ENCODE assay signal across 10 mouse cellular contexts in the genomic region with DNA sequence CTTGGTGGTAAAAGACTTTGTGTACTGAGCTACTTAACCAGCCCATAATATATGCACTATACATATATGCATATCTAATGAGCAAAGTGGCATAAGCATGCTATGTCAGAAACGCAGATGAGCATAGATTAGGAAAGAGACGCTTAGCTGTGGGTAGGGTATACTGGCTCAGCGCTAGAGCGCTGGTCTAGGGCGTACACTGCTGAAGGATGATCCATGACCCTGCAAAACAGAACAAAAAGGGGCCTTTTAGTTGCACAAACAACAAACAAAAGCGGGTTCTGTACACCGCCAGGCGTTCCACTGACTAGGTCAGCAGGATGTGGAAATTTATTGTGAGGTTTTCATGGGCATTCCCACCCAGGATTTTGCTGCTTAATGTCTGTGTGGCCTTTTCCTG. TPM values are rescaled to one million over a fixed set of nuclear protein-coding genes. Genes with fewer than 3 reads are reported as not detected.
A peak's percentile ranks its signal among the peaks of the same experiment; 100 is the strongest.
DNase-seq lines count a peak whose midpoint lies in the region; ATAC-seq and TF ChIP-seq lines count a peak whose summit lies in the region.
"Had no signal": no experiment of that assay in that cellular context is flagged by ENCODE, and none has a peak within 500 bp of the region (broad histone marks: within the 10 kb centered on the region; RNA-seq: fewer than 3 reads in every experiment).

No protein-coding gene starts in this region.

- H3K79me2 ChIP-seq in heart, adult 2 months (replicated peaks; ENCODE audit: control insufficient read depth, insufficient read depth, low read length) = no peaks in the 10 kb centered on the region

- H3K9ac ChIP-seq in heart, adult 2 months (ENCODE audit: low read depth, low read length) = no peak overlapping the region
- no peak overlapping the region for H3K9ac ChIP-seq in lung, embryonic 16.5 days (ENCODE audit: low read length)
- no peak overlapping the region for H3K9ac ChIP-seq in forebrain, embryonic 16.5 days (replicated peaks; ENCODE audit: low read depth, low read length)

- H3K4me3 ChIP-seq in heart, adult 2 months = no peak overlapping the region
- H3K4me3 ChIP-seq in lung, embryonic 16.5 days (ENCODE audit: low read length) = no peak overlapping the region
- no peak overlapping the region for H3K4me3 ChIP-seq in forebrain, embryonic 16.5 days (replicated peaks; ENCODE audit: low read length)

- peaks cover 5% of the 10 kb centered on the region for H3K4me1 ChIP-seq in heart, adult 2 months (ENCODE audit: control insufficient read depth, insufficient read depth, low read length)
- H3K4me1 ChIP-seq in lung, embryonic 16.5 days (replicated peaks; ENCODE audit: control insufficient read depth, insufficient read depth, low read length) = peaks cover 44% of the 10 kb centered on the region
- H3K4me1 ChIP-seq in forebrain, embryonic 16.5 days (replicated peaks; ENCODE audit: control insufficient read depth, insufficient read depth, low read length) = peaks cover 25% of the 10 kb centered on the region

- intact Hi-C loops in heart, adult 2 months (cut with DNase I) = no loop called here

- no peak for DNase-seq in heart, adult 2 months
- DNase-seq in heart, postnatal 4 days = no peak
- no peak for DNase-seq in lung, postnatal 36 days
- no peak for DNase-seq in frontal cortex, postnatal 14 days (ENCODE audit: low spot score in 2 of 2)
- no peak for DNase-seq in right cerebral cortex, adult 2 months (ENCODE audit: low spot score in 2 of 2)
- DNase-seq: thymus, postnatal 4 days had no signal

- H3K27ac ChIP-seq in heart, adult 2 months = peak overlapping the region; percentile 28
- H3K27ac ChIP-seq in lung, embryonic 16.5 days (ENCODE audit: low read length) = peak overlapping the region; percentile 88
- H3K27ac ChIP-seq in forebrain, embryonic 16.5 days (ENCODE audit: low read length) = no peak overlapping the region

- no peak overlapping the region for H3K4me2 ChIP-seq in lung, embryonic 16.5 days (ENCODE audit: low read depth, low read length)
- no peak overlapping the region for H3K4me2 ChIP-seq in forebrain, embryonic 16.5 days (ENCODE audit: low read length)

- TF ChIP-seq CTCF in heart, adult 2 months (IDR thresholded peaks at IDR 0.05) = no peak

- no peaks in the 10 kb centered on the region for H3K27me3 ChIP-seq in heart, adult 2 months (ENCODE audit: control insufficient read depth, insufficient read depth, low read length)
- no peaks in the 10 kb centered on the region for H3K27me3 ChIP-seq in lung, embryonic 16.5 days (ENCODE audit: control insufficient read depth, insufficient read depth, low read depth, low read length)
- H3K27me3 ChIP-seq in forebrain, embryonic 16.5 days (replicated peaks; ENCODE audit: control insufficient read depth, insufficient read depth, low read length) = no peaks in the 10 kb centered on the region

- 78% methylated on average over 8 of the region's 8 CpGs for WGBS in heart, adult 2 months
- 58% methylated on average over 8 of the region's 8 CpGs for WGBS in lung, embryonic 16.5 days
- WGBS in forebrain, embryonic 16.5 days = 28% methylated on average over 8 of the region's 8 CpGs

- no peak for TF ChIP-seq POLR2A in heart, adult 2 months (IDR thresholded peaks at IDR 0.05; ENCODE audit: insufficient read depth, low read depth, low read length)

- ATAC-seq in lung, embryonic 16.5 days (ENCODE audit: low read depth) = no peak
- peak; percentile 45 for ATAC-seq in forebrain, embryonic 16.5 days
- 0 out of 2 replicates have a peak, but pooled peaks have one; percentile 11 for ATAC-seq in megakaryocyte-erythroid progenitor cell, adult 5-6 weeks (replicated peaks; ENCODE audit: low FRiP score, low TSS enrichment, poor library complexity, severe bottlenecking)
- ATAC-seq: activated CD4-positive, CD25-positive, alpha-beta regulatory T cell, adult 4 months had no signal

- no peaks in the 10 kb centered on the region for H3K9me3 ChIP-seq in lung, embryonic 16.5 days (ENCODE audit: control insufficient read depth, low read length)
- H3K9me3 ChIP-seq in forebrain, embryonic 16.5 days (ENCODE audit: control insufficient read depth, low read length) = no peaks in the 10 kb centered on the region

- no peaks in the 10 kb centered on the region; the same call in 1 of the 2 replicates for H3K36me3 ChIP-seq in heart, adult 2 months (ENCODE audit: control insufficient read depth, insufficient read depth, low read length)
- no peaks in the 10 kb centered on the region for H3K36me3 ChIP-seq in lung, embryonic 16.5 days (ENCODE audit: control insufficient read depth, insufficient read depth, low read length)
- no peaks in the 10 kb centered on the region for H3K36me3 ChIP-seq in forebrain, embryonic 16.5 days (ENCODE audit: control insufficient read depth, insufficient read depth)

- no peak for TF ChIP-seq EP300 in heart, adult 2 months (IDR thresholded peaks at IDR 0.05; ENCODE audit: insufficient read depth, low read depth, low read length)

RNA-seq across cellular contexts. Expression of gene Irf2bp2, which starts 8.9 kb away (rescaled TPM):
- 100 to 1,000 TPM in 1 of 2 experiments, 10 to 100 TPM in 1; 56.3 to 132 TPM for total RNA-seq in heart, adult 2 months (2021)
- 33.8 and 37.3 TPM in 2 replicates for polyA plus RNA-seq in heart, adult 2 months (2012; rRNA removed)
- total RNA-seq in heart, postnatal 4 days (2021) = 10 to 100 TPM; 98.2 to 100.0 TPM
- polyA plus RNA-seq in lung, embryonic 16.5 days (2015; fragmentation: Nextera tagmentation; extraction: Ambion mirVana) = 11.7 and 12.8 TPM in 2 replicates
- 10.1 and 10.7 TPM in 2 replicates for polyA plus RNA-seq in forebrain, embryonic 16.5 days (2015; fragmentation: Nextera tagmentation; extraction: Ambion mirVana)
- 45.8 and 54.3 TPM in 2 replicates for total RNA-seq in megakaryocyte-erythroid progenitor cell, adult 5-6 weeks (2014; fragmentation: Nextera tagmentation)
- 44.1 and 56.8 TPM in 2 replicates for total RNA-seq in megakaryocyte-erythroid progenitor cell, adult 5-6 weeks (2017)
